Mouse (Mus musculus) CH12.LX (cell line): Measurements from ENCODE around the gene Aox1. TPM values are rescaled to one million over a fixed set of nuclear protein-coding genes. Genes with fewer than 3 reads are reported as not detected.
"Not testable (repeated sequence)": the region's sequence is repeated elsewhere in the genome, so short reads cannot be mapped to it uniquely, and the experiment has no call there.

Source experiments
- DNase-seq: peaks from one replicate; pipeline ENCODE4 v3.0.0-alpha.2; 2013; ENCODE audit errors: extremely low read depth
- H3K27ac ChIP-seq: 2 replicates; pipeline ENCODE4 v1.5.1; 2012; ENCODE audit warnings: low read depth, mild to moderate bottlenecking, control low read depth, moderate library complexity; ENCODE audit not compliant: insufficient read depth
- H3K27me3 ChIP-seq: replicated peaks from 2 replicates; pipeline ENCODE3; 2012; ENCODE audit warnings: inconsistent platforms
- H3K36me3 ChIP-seq, 2 experiments: replicated peaks in 1 of 2; 2 replicates each; pipeline versions ENCODE3 to v1.6.1; 2012; ENCODE audit warnings: inconsistent platforms in 1 of 2, low read length in 1 of 2, mild to moderate bottlenecking in 1 of 2, mixed read lengths in 1 of 2, moderate library complexity in 1 of 2; ENCODE audit not compliant: control insufficient read depth in 1 of 2, insufficient read depth in 1 of 2
- H3K4me1 ChIP-seq, 2 experiments: 2 replicates each; pipeline ENCODE4 v1.6.1; 2012; ENCODE audit warnings: inconsistent platforms in 1 of 2, moderate library complexity in 1 of 2; ENCODE audit not compliant: insufficient read depth in 2 of 2, control insufficient read depth in 1 of 2
- H3K4me2 ChIP-seq: 2 replicates; pipeline ENCODE4 v1.6.1; 2012; ENCODE audit warnings: low read depth, mild to moderate bottlenecking, control low read depth; ENCODE audit not compliant: poor library complexity, insufficient read depth, severe bottlenecking
- H3K4me3 ChIP-seq, 3 experiments: fragments of 150-350 bp in 1 of 3; sonication (generic) in 1 of 3; replicated peaks in 1 of 3; 2 replicates each; pipeline versions ENCODE3 to v1.5.1; 2011 to 2012; ENCODE audit warnings: low read depth in 2 of 3, low read length in 2 of 3, mild to moderate bottlenecking in 2 of 3, moderate library complexity in 2 of 3, control low read depth in 1 of 3, improper control_type of control experiment in 1 of 3, inconsistent platforms in 1 of 3, mixed read lengths in 1 of 3; ENCODE audit not compliant: poor library complexity in 1 of 3
- H3K79me2 ChIP-seq: replicated peaks from 2 replicates; pipeline ENCODE4 v1.6.1; 2012; ENCODE audit warnings: mild to moderate bottlenecking, moderate library complexity; ENCODE audit not compliant: control insufficient read depth, poor library complexity, insufficient read depth, severe bottlenecking; ENCODE audit errors: extremely low read depth
- H3K9ac ChIP-seq: 2 replicates; pipeline ENCODE4 v1.6.1; 2012; ENCODE audit warnings: low read depth, mild to moderate bottlenecking, control low read depth, moderate library complexity; ENCODE audit not compliant: insufficient read depth
- H3K9me3 ChIP-seq: replicated peaks from 2 replicates; pipeline ENCODE3; 2012; ENCODE audit warnings: low read length, inconsistent platforms, mixed read lengths
- BHLHE40 ChIP-seq: IDR thresholded peaks from 2 replicates; pipeline ENCODE4 v1.6.1; 2011; ENCODE audit warnings: mild to moderate bottlenecking, low read depth, low read length, improper control_type of control experiment
- CHD1 ChIP-seq: IDR thresholded peaks from 2 replicates; pipeline ENCODE4 v1.6.1; 2012; ENCODE audit warnings: low read depth, low read length, improper control_type of control experiment, inconsistent platforms
- CTCF ChIP-seq, 2 experiments: IDR thresholded peaks in 1 of 2; conservative IDR thresholded peaks in 1 of 2; 2 replicates each; pipeline ENCODE4 v1.5.1; 2011 to 2012; ENCODE audit warnings: low read depth in 2 of 2, low read length in 2 of 2, improper control_type of control experiment in 1 of 2, inconsistent platforms in 1 of 2, mild to moderate bottlenecking in 1 of 2, moderate library complexity in 1 of 2
- E2F4 ChIP-seq: IDR thresholded peaks from 2 replicates; pipeline ENCODE4 v1.6.1; 2011; ENCODE audit warnings: low read depth, low read length, improper control_type of control experiment; ENCODE audit not compliant: insufficient replicate concordance
- EP300 ChIP-seq: IDR thresholded peaks from 2 replicates; pipeline ENCODE4 v1.6.1; 2011; ENCODE audit warnings: low read length, improper control_type of control experiment
- ETS1 ChIP-seq: conservative IDR thresholded peaks from 2 replicates; pipeline ENCODE4 v1.6.1; 2012; ENCODE audit warnings: low read depth, mild to moderate bottlenecking, inconsistent platforms, low read length, improper control_type of control experiment, moderate library complexity
- GABPA ChIP-seq: IDR thresholded peaks from 2 replicates; pipeline ENCODE4 v1.6.1; 2012; ENCODE audit warnings: low read depth, low read length, improper control_type of control experiment, inconsistent platforms; ENCODE audit not compliant: insufficient replicate concordance
- HCFC1 ChIP-seq: IDR thresholded peaks from 2 replicates; pipeline ENCODE4 v1.6.1; 2012; ENCODE audit warnings: low read depth, mild to moderate bottlenecking, inconsistent platforms, low read length, improper control_type of control experiment
- IRF4 ChIP-seq: IDR thresholded peaks from 2 replicates; pipeline ENCODE4 v1.6.1; 2014; ENCODE audit warnings: low read depth, mild to moderate bottlenecking, inconsistent platforms, low read length, improper control_type of control experiment
- JUN ChIP-seq: IDR thresholded peaks from 2 replicates; pipeline ENCODE4 v1.6.1; 2011; ENCODE audit warnings: low read depth, mild to moderate bottlenecking, low read length, improper control_type of control experiment, moderate library complexity; ENCODE audit not compliant: insufficient read depth
- KAT2A ChIP-seq: IDR thresholded peaks from 2 replicates; pipeline ENCODE4 v1.6.1; 2012; ENCODE audit warnings: low read length, improper control_type of control experiment, inconsistent platforms; ENCODE audit not compliant: insufficient replicate concordance
- MAZ ChIP-seq: IDR thresholded peaks from 2 replicates; pipeline ENCODE4 v1.6.1; 2012; ENCODE audit warnings: low read depth, mild to moderate bottlenecking, inconsistent platforms, low read length, improper control_type of control experiment, moderate library complexity
- MXI1 ChIP-seq: IDR thresholded peaks from 2 replicates; pipeline ENCODE4 v1.6.1; 2011; ENCODE audit warnings: mild to moderate bottlenecking, low read depth, low read length, improper control_type of control experiment
- NRF1 ChIP-seq: IDR thresholded peaks from 2 replicates; pipeline ENCODE4 v1.6.1; 2014; ENCODE audit warnings: low read depth, mild to moderate bottlenecking, inconsistent platforms, low read length, improper control_type of control experiment, moderate library complexity
- POLR2AphosphoS2 ChIP-seq: IDR thresholded peaks from 2 replicates; pipeline ENCODE4 v1.6.1; 2011; ENCODE audit warnings: low read depth, low read length, improper control_type of control experiment
- RAD21 ChIP-seq: IDR thresholded peaks from 2 replicates; pipeline ENCODE4 v1.6.1; 2011; ENCODE audit warnings: low read depth, mild to moderate bottlenecking, low read length, improper control_type of control experiment, moderate library complexity
- SIN3A ChIP-seq: IDR thresholded peaks from 2 replicates; pipeline ENCODE4 v1.6.1; 2012; ENCODE audit warnings: low read length, improper control_type of control experiment, inconsistent platforms
- SMC3 ChIP-seq: IDR thresholded peaks from 2 replicates; pipeline ENCODE4 v1.6.1; 2011; ENCODE audit warnings: low read depth, low read length, improper control_type of control experiment
- TCF12 ChIP-seq: IDR thresholded peaks from 2 replicates; pipeline ENCODE4 v1.6.1; 2014; ENCODE audit warnings: low read depth, mild to moderate bottlenecking, inconsistent platforms, low read length, improper control_type of control experiment
- USF1 ChIP-seq: IDR thresholded peaks from 2 replicates; pipeline ENCODE4 v1.6.1; 2014; ENCODE audit warnings: low read depth, mild to moderate bottlenecking, inconsistent platforms, low read length, improper control_type of control experiment
- USF2 ChIP-seq: conservative IDR thresholded peaks from 2 replicates; pipeline ENCODE4 v1.6.1; 2011; ENCODE audit warnings: low read depth, low read length, improper control_type of control experiment
- ZC3H11A ChIP-seq: IDR thresholded peaks from 2 replicates; pipeline ENCODE4 v1.6.1; 2012; ENCODE audit warnings: low read depth, mild to moderate bottlenecking, inconsistent platforms, low read length, improper control_type of control experiment
- ZMIZ1 ChIP-seq: IDR thresholded peaks from 2 replicates; pipeline ENCODE4 v1.6.1; 2012; ENCODE audit warnings: low read depth, mild to moderate bottlenecking, inconsistent platforms, low read length, improper control_type of control experiment
- dilution Hi-C: fragments of 300-500 bp; cut with MboI; formaldehyde crosslinking; loops from 2 replicates; pipeline ENCODE4 v1.14.3; 2020; ENCODE audit warnings: low sequenced_read_pairs; ENCODE audit not compliant: extremely low pct_unique_long_range_greater_than_20kb, extremely low pct_ligation_motif_present
- in situ Hi-C: fragments of 300-500 bp; cut with MboI; formaldehyde crosslinking; loops from 3 replicates; pipeline ENCODE4 v1.14.3; 2019; ENCODE audit warnings: low sequenced_read_pairs, low pct_ligation_motif_present, low pct_unique_long_range_greater_than_20kb, mixed read lengths
- polyA plus RNA-seq: library from polyadenylated mRNA; unstranded; fragments of >175 nt; gene quantifications from 2 replicates; pipeline ENCODE4 v1.2.1, GENCODE M21; 2012; ENCODE audit warnings: low read depth; ENCODE audit not compliant: insufficient read length
- total RNA-seq, 2 experiments: library from RNA; depleted of rRNA; stranded (reverse); fragments of 300-350 nt in 1 of 2; fragments of >200 nt in 1 of 2; gene quantifications; 2 replicates each; pipeline ENCODE4 v1.2.3; 2012 to 2014

Gene Aox1
- total and polyA plus RNA-seq, 3 experiments = 0.15 to 0.40 TPM; not detected in 1

- peak; percentile 56 for DNase-seq
- peaks cover 0 to 21% of the 10 kb centered on the region in 2 experiments; a peak in 2 of 4 replicates for H3K4me1 ChIP-seq
- H3K9me3 ChIP-seq = no peaks in the 10 kb centered on the region
- no peak overlapping the region for H3K4me3 ChIP-seq
- H3K27me3 ChIP-seq = no peaks in the 10 kb centered on the region
- no peak overlapping the region for H3K9ac ChIP-seq
- H3K27ac ChIP-seq = no peak overlapping the region
- dilution Hi-C loops = no loop called here
- TF ChIP-seq CTCF (conservative IDR thresholded peaks at IDR 0.05 in 1 of 2, IDR thresholded peaks at IDR 0.05 in 1 of 2; ENCODE audit: low read depth in 2 of 2, low read length in 2 of 2) (peak; percentile 85 to 92), SIN3A (no peak), ZC3H11A (peak; percentile 13; the same call in 1 of the 2 replicates), SMC3 (peak; percentile 81), RAD21 (peak; percentile 72)
- in situ Hi-C loops = no loop called here
- 0 out of 2 replicates have a peak, but pooled peaks cover 3% of the 10 kb centered on the region for H3K79me2 ChIP-seq
- H3K36me3 ChIP-seq = peaks cover 0 to 15% of the 10 kb centered on the region in 2 experiments
- H3K4me2 ChIP-seq = no peak overlapping the region
Measured at GRCm38 (mm10) chr1:58031160-58031769, 1.5 kb downstream of the Aox1 start.

GRCm38 (mm10) chr1:58037306-58037705 lies 7.6 kb downstream of the Aox1 start:
- H3K4me2 ChIP-seq, H3K4me3 ChIP-seq, H3K79me2 ChIP-seq, H3K27ac ChIP-seq, H3K9ac ChIP-seq, in situ Hi-C loops, H3K9me3 ChIP-seq, H3K36me3 ChIP-seq, H3K27me3 ChIP-seq, DNase-seq, dilution Hi-C loops: not testable (repeated sequence)
- peaks cover 0 to 18% of the 10 kb centered on the region in 2 experiments; a peak in 2 of 4 replicates for H3K4me1 ChIP-seq

GRCm38 (mm10) chr1:58045076-58045475 lies 15.3 kb downstream of the Aox1 start:
- H3K36me3 ChIP-seq = no peaks in the 10 kb centered on the region
- no peaks in the 10 kb centered on the region for H3K9me3 ChIP-seq
- H3K4me3 ChIP-seq = no peak overlapping the region
- dilution Hi-C loops = no loop called here
- TF ChIP-seq POLR2AphosphoS2 = no peak
- no peak for TF ChIP-seq USF2
- TF ChIP-seq KAT2A = no peak
- TF ChIP-seq JUN = no peak
- TF ChIP-seq ETS1 = no peak
- no peak for TF ChIP-seq MAZ
- no peak for TF ChIP-seq GABPA
- TF ChIP-seq HCFC1 = no peak
- no peak for TF ChIP-seq NRF1
- TF ChIP-seq SIN3A = no peak
- no peak for TF ChIP-seq IRF4
- TF ChIP-seq SMC3 = no peak
- no peak for TF ChIP-seq USF1
- TF ChIP-seq TCF12 = no peak
- no peak for TF ChIP-seq E2F4
- no peak for TF ChIP-seq BHLHE40
- no peak for TF ChIP-seq CHD1
- no peak for TF ChIP-seq EP300
- TF ChIP-seq ZMIZ1 = no peak
- TF ChIP-seq MXI1 = no peak
- H3K27me3 ChIP-seq = no peaks in the 10 kb centered on the region
- H3K4me2 ChIP-seq = no peak overlapping the region
- H3K4me1 ChIP-seq = peaks cover 0 to 11% of the 10 kb centered on the region in 2 experiments; a peak in 2 of 4 replicates
- H3K79me2 ChIP-seq = no peaks in the 10 kb centered on the region
- in situ Hi-C loops = no loop called here
- no peak overlapping the region for H3K9ac ChIP-seq
- H3K27ac ChIP-seq = no peak overlapping the region
- DNase-seq = no peak
